7 mouse cellular contexts compared by ENCODE assay signal in genomic region chrX:135110866-135111265, GRCm38 (mm10).
DNase-seq lines count a peak whose midpoint lies in the region; ATAC-seq and TF ChIP-seq lines count a peak whose summit lies in the region.
"Not testable (repeated sequence)": the region's sequence is repeated elsewhere in the genome, so short reads cannot be mapped to it uniquely, and the experiment has no call there.

No protein-coding gene starts in this region.

- TF ChIP-seq EP300 in stomach, postnatal 0 days (optimal IDR thresholded peaks at IDR 0.05): not testable (repeated sequence)

- ATAC-seq in intestine, postnatal 0 days; limb, embryonic 14.5 days (ENCODE audit: low FRiP score, low read depth); midbrain, postnatal 0 days (ENCODE audit: low FRiP score); stomach, postnatal 0 days (ENCODE audit: low FRiP score, low TSS enrichment): not testable (repeated sequence)

- H3K4me3 ChIP-seq in intestine, postnatal 0 days (ENCODE audit: low read depth, low read length); limb, embryonic 14.5 days (replicated peaks; ENCODE audit: low read length); midbrain, postnatal 0 days (ENCODE audit: low read depth, low read length); stomach, postnatal 0 days (ENCODE audit: low read depth, low read length): not testable (repeated sequence)

- not testable (repeated sequence) for H3K9me3 ChIP-seq in intestine, postnatal 0 days (ENCODE audit: control insufficient read depth); limb, embryonic 14.5 days (ENCODE audit: control insufficient read depth, low read length); midbrain, postnatal 0 days (ENCODE audit: low read length); stomach, postnatal 0 days (ENCODE audit: control insufficient read depth, low read length)

- 31% methylated on average over 4 of the region's 4 CpGs for WGBS in intestine, postnatal 0 days
- WGBS in limb, embryonic 14.5 days: 20% methylated on average over 4 of the region's 4 CpGs
- whole genome bisulfite sequencing in midbrain, postnatal 0 days: 23% methylated on average over 4 of the region's 4 CpGs
- WGBS in stomach, postnatal 0 days: 17% methylated on average over 4 of the region's 4 CpGs

- H3K36me3 ChIP-seq in intestine, postnatal 0 days (ENCODE audit: control insufficient read depth, insufficient read depth); limb, embryonic 14.5 days (ENCODE audit: control insufficient read depth, insufficient read depth, low read length); midbrain, postnatal 0 days (ENCODE audit: insufficient read depth, low read length); stomach, postnatal 0 days (ENCODE audit: control insufficient read depth, insufficient read depth, low read length): not testable (repeated sequence)

- not testable (repeated sequence) for TF ChIP-seq POLR2A in limb, embryonic 14.5 days (IDR thresholded peaks at IDR 0.05; ENCODE audit: borderline replicate concordance, extremely low read depth, insufficient read depth, insufficient read length)

- H3K4me1 ChIP-seq in intestine, postnatal 0 days (replicated peaks; ENCODE audit: control insufficient read depth, insufficient read depth, low read length); limb, embryonic 14.5 days (ENCODE audit: control insufficient read depth, insufficient read depth, low read length); midbrain, postnatal 0 days (ENCODE audit: insufficient read depth, low read length); stomach, postnatal 0 days (replicated peaks; ENCODE audit: control insufficient read depth, insufficient read depth): not testable (repeated sequence)

- DNase-seq in ZHBTc4 (ENCODE audit: low read depth, low spot score): peak; percentile 64
- peak; percentile 14 to 16 for DNase-seq in cerebellum, postnatal 36 days
- peak; percentile 5 to 44 for DNase-seq in frontal cortex, adult 2 months (ENCODE audit: extremely low spot score in 1 of 2, low spot score in 1 of 2)
- peak; percentile 10 for DNase-seq in limb, embryonic 14.5 days (ENCODE audit: low spot score)
- DNase-seq in midbrain, postnatal 0 days (ENCODE audit: low spot score): peak; percentile 50
- DNase-seq in stomach, postnatal 0 days (ENCODE audit: low spot score): peak; percentile 31

- not testable (repeated sequence) for H3K4me2 ChIP-seq in intestine, postnatal 0 days (replicated peaks; ENCODE audit: low read depth); limb, embryonic 14.5 days (replicated peaks; ENCODE audit: low read depth, low read length, severe bottlenecking); midbrain, postnatal 0 days (ENCODE audit: low read depth, low read length, poor library complexity, severe bottlenecking); stomach, postnatal 0 days (replicated peaks; ENCODE audit: low read depth)

- TF ChIP-seq CTCF in intestine, postnatal 0 days (IDR thresholded peaks at IDR 0.05; ENCODE audit: low read depth): peak; percentile 66
- peak; percentile 74 for TF ChIP-seq CTCF in midbrain, postnatal 0 days (IDR thresholded peaks at IDR 0.05)
- peak; percentile 72 for TF ChIP-seq CTCF in stomach, postnatal 0 days (IDR thresholded peaks at IDR 0.05; ENCODE audit: low read depth)

- H3K27me3 ChIP-seq in intestine, postnatal 0 days (replicated peaks; ENCODE audit: control insufficient read depth, insufficient read depth, low read length); limb, embryonic 14.5 days (ENCODE audit: control insufficient read depth, insufficient read depth, low read length); midbrain, postnatal 0 days (ENCODE audit: insufficient read depth, low read length); stomach, postnatal 0 days (ENCODE audit: control insufficient read depth, insufficient read depth, low read length): not testable (repeated sequence)

- not testable (repeated sequence) for H3K9ac ChIP-seq in intestine, postnatal 0 days (ENCODE audit: low read depth, low read length); limb, embryonic 14.5 days (ENCODE audit: low read depth, low read length, severe bottlenecking); midbrain, postnatal 0 days (replicated peaks; ENCODE audit: low read length, poor library complexity, severe bottlenecking); stomach, postnatal 0 days (ENCODE audit: low read length)

- H3K27ac ChIP-seq in intestine, postnatal 0 days (ENCODE audit: low read depth, low read length); limb, embryonic 14.5 days (replicated peaks; ENCODE audit: low read depth, low read length); midbrain, postnatal 0 days (ENCODE audit: low read depth, low read length); stomach, postnatal 0 days (replicated peaks): not testable (repeated sequence)

Comparison
In these comparisons a context has a peak if more than half of its experiments do, and no peak if none do; other contexts are left out.
1. DNase-seq: peak in every context shown above with its lines; median percentile 64 in ZHBTc4; 50 in midbrain, postnatal 0 days; 31 in stomach, postnatal 0 days; 24 in frontal cortex, adult 2 months; 15 in cerebellum, postnatal 36 days; 10 in limb, embryonic 14.5 days.